Mouse (Mus musculus): ENCODE data around the gene Sirt7. TPM values are rescaled to one million over a fixed set of nuclear protein-coding genes. Genes with fewer than 3 reads are reported as not detected.

Gene Sirt7
- total and polyA plus RNA-seq, 3 experiments: 7.0 to 23.7 (median 7.4) TPM

- Histone ChIP-seq H3K27me3 (ENCODE audit: control insufficient read depth, insufficient read depth, low read length) (no peaks in the 10 kb centered on the region), H3K4me1 (ENCODE audit: control insufficient read depth, insufficient read depth, low read length) (peaks cover 5% of the 10 kb centered on the region), H3K27ac (no peak overlapping the region), H3K9ac (ENCODE audit: low read depth, low read length) (no peak overlapping the region), H3K4me3 (no peak overlapping the region), H3K79me2 (replicated peaks; ENCODE audit: control insufficient read depth, insufficient read depth, low read length) (no peaks in the 10 kb centered on the region), H3K36me3 (ENCODE audit: control insufficient read depth, insufficient read depth, low read length) (no peaks in the 10 kb centered on the region)
- no peak for DNase-seq
- TF ChIP-seq POLR2A (IDR thresholded peaks at IDR 0.05; ENCODE audit: insufficient read depth, low read depth, low read length): no peak
- no peak for TF ChIP-seq CTCF (IDR thresholded peaks at IDR 0.05)
- no peak for TF ChIP-seq EP300 (IDR thresholded peaks at IDR 0.05; ENCODE audit: insufficient read depth, low read depth, low read length)
- WGBS: 85% methylated on average over 14 of the region's 14 CpGs
- intact Hi-C loops (cut with DNase I): no loop called here
Measured at GRCm38 (mm10) chr11:120620195-120620594, 4.8 kb downstream of the Sirt7 start.

- Histone ChIP-seq H3K36me3 (ENCODE audit: control insufficient read depth, insufficient read depth, low read length) (no peaks in the 10 kb centered on the region), H3K9ac (ENCODE audit: low read depth, low read length) (no peak overlapping the region), H3K79me2 (replicated peaks; ENCODE audit: control insufficient read depth, insufficient read depth, low read length) (no peaks in the 10 kb centered on the region), H3K4me1 (ENCODE audit: control insufficient read depth, insufficient read depth, low read length) (peaks cover 3% of the 10 kb centered on the region), H3K4me3 (no peak overlapping the region), H3K27me3 (ENCODE audit: control insufficient read depth, insufficient read depth, low read length) (no peaks in the 10 kb centered on the region), H3K27ac (no peak overlapping the region)
- 94% methylated on average over 25 of the region's 25 CpGs for WGBS
- no peak for DNase-seq
- TF ChIP-seq POLR2A (IDR thresholded peaks at IDR 0.05; ENCODE audit: insufficient read depth, low read depth, low read length) (no peak), EP300 (IDR thresholded peaks at IDR 0.05; ENCODE audit: insufficient read depth, low read depth, low read length) (no peak), CTCF (IDR thresholded peaks at IDR 0.05) (no peak)
- intact Hi-C loops (cut with DNase I): no loop called here
Measured at GRCm38 (mm10) chr11:120618619-120619535, 6.2 kb downstream of the Sirt7 start.

GRCm38 (mm10) chr11:120617519-120618112 is 7.4 kb downstream of the Sirt7 start, which contains the start of gene Pcyt2:
Gene Pcyt2, minus strand, starts transcription at chr11:120617936.
- peak; percentile 90 to 93 for DNase-seq
- Histone ChIP-seq H3K79me2 (replicated peaks; ENCODE audit: control insufficient read depth, insufficient read depth, low read length) (no peaks in the 10 kb centered on the region), H3K27ac (peak within 1 kb of the TSS; percentile 78), H3K9ac (ENCODE audit: low read depth, low read length) (peak within 1 kb of the TSS; percentile 92), H3K4me3 (peak within 1 kb of the TSS; percentile 61), H3K4me1 (ENCODE audit: control insufficient read depth, insufficient read depth, low read length) (peaks cover 3% of the 10 kb centered on the region), H3K36me3 (ENCODE audit: control insufficient read depth, insufficient read depth, low read length) (no peaks in the 10 kb centered on the region), H3K27me3 (ENCODE audit: control insufficient read depth, insufficient read depth, low read length) (no peaks in the 10 kb centered on the region)
- under 1% methylated on average over 56 of the region's 56 CpGs for WGBS
- intact Hi-C loops (cut with DNase I): no loop called here
- no peak for TF ChIP-seq CTCF (IDR thresholded peaks at IDR 0.05)
- peak; percentile 55; the same call in 1 of the 2 replicates for TF ChIP-seq POLR2A (IDR thresholded peaks at IDR 0.05; ENCODE audit: insufficient read depth, low read depth, low read length)
- 0 out of 2 replicates have a peak, but pooled peaks have one; percentile 6 for TF ChIP-seq EP300 (IDR thresholded peaks at IDR 0.05; ENCODE audit: insufficient read depth, low read depth, low read length)

- H3K27ac ChIP-seq: peak overlapping the region; percentile 78; the same call in 1 of the 2 replicates
- TF ChIP-seq EP300 (IDR thresholded peaks at IDR 0.05; ENCODE audit: insufficient read depth, low read depth, low read length): no peak
- TF ChIP-seq CTCF (IDR thresholded peaks at IDR 0.05): no peak
- no peak for TF ChIP-seq POLR2A (IDR thresholded peaks at IDR 0.05; ENCODE audit: insufficient read depth, low read depth, low read length)
- peaks cover 3% of the 10 kb centered on the region for H3K4me1 ChIP-seq (ENCODE audit: control insufficient read depth, insufficient read depth, low read length)
- no peak overlapping the region; the same call in 1 of the 2 replicates for H3K9ac ChIP-seq (ENCODE audit: low read depth, low read length)
- H3K27me3 ChIP-seq (ENCODE audit: control insufficient read depth, insufficient read depth, low read length): no peaks in the 10 kb centered on the region
- no peaks in the 10 kb centered on the region for H3K79me2 ChIP-seq (replicated peaks; ENCODE audit: control insufficient read depth, insufficient read depth, low read length)
- no peak for DNase-seq
- WGBS: 50% methylated on average over 4 of the region's 4 CpGs
- no peaks in the 10 kb centered on the region for H3K36me3 ChIP-seq (ENCODE audit: control insufficient read depth, insufficient read depth, low read length)
- H3K4me3 ChIP-seq: peak overlapping the region; percentile 61
- intact Hi-C loops (cut with DNase I): no loop called here
Measured at GRCm38 (mm10) chr11:120616617-120617294, 8.3 kb downstream of the Sirt7 start.

- Histone ChIP-seq H3K27me3 (ENCODE audit: control insufficient read depth, insufficient read depth, low read length) (no peaks in the 10 kb centered on the region), H3K4me1 (ENCODE audit: control insufficient read depth, insufficient read depth, low read length) (peaks cover 3% of the 10 kb centered on the region), H3K4me3 (no peak overlapping the region), H3K9ac (ENCODE audit: low read depth, low read length) (no peak overlapping the region), H3K79me2 (replicated peaks; ENCODE audit: control insufficient read depth, insufficient read depth, low read length) (no peaks in the 10 kb centered on the region), H3K36me3 (ENCODE audit: control insufficient read depth, insufficient read depth, low read length) (no peaks in the 10 kb centered on the region), H3K27ac (no peak overlapping the region)
- no peak for TF ChIP-seq EP300 (IDR thresholded peaks at IDR 0.05; ENCODE audit: insufficient read depth, low read depth, low read length)
- no peak for TF ChIP-seq POLR2A (IDR thresholded peaks at IDR 0.05; ENCODE audit: insufficient read depth, low read depth, low read length)
- TF ChIP-seq CTCF (IDR thresholded peaks at IDR 0.05): no peak
- no peak for DNase-seq
- intact Hi-C loops (cut with DNase I): no loop called here
- 87% methylated on average over 11 of the region's 11 CpGs for WGBS
Measured at GRCm38 (mm10) chr11:120615606-120616203, 9.3 kb downstream of the Sirt7 start.

Measured in heart, adult 2 months (tissue).